Mouse (Mus musculus) brown adipose tissue, adult 24 weeks (tissue): ENCODE data around the gene Plekhg1. TPM values are rescaled to one million over a fixed set of nuclear protein-coding genes. Genes with fewer than 3 reads are reported as not detected.

Experiments used
- H3K27ac ChIP-seq: fragments of 200-500 bp; replicated peaks from 2 replicates; pipeline ENCODE4 v1.5.1; 2012; ENCODE audit warnings: low read depth, mild to moderate bottlenecking, low read length
- H3K4me1 ChIP-seq: fragments of 200-500 bp; 2 replicates; pipeline ENCODE4 v1.6.1; 2012; ENCODE audit warnings: low read length, mixed read lengths; ENCODE audit not compliant: control insufficient read depth, insufficient read depth, insufficient read length
- H3K4me3 ChIP-seq: fragments of 200-500 bp; 2 replicates; pipeline ENCODE4 v1.5.1; 2012; ENCODE audit warnings: low read depth, mild to moderate bottlenecking, low read length, moderate library complexity; ENCODE audit not compliant: insufficient read depth
- polyA plus RNA-seq: library from polyadenylated mRNA; stranded (reverse); fragments of >200 nt; gene quantifications from 2 replicates; pipeline ENCODE4 v1.2.4, GENCODE M21; 2012; ENCODE audit not compliant: missing spikeins, insufficient read depth, insufficient read length

The Plekhg1 gene
- polyA plus RNA-seq, 1 experiment, result 1.1 TPM

GRCm38 (mm10) chr10:3830618-3831017 lies 90.5 kb downstream of the Plekhg1 start:
- Histone ChIP-seq H3K27ac (0 out of 2 replicates have a peak overlapping the region, but pooled peaks have one; percentile 2), H3K4me1 (peaks cover 25% of the 10 kb centered on the region), H3K4me3 (no peak overlapping the region)

- Histone ChIP-seq H3K27ac (peak overlapping the region; percentile 97), H3K4me3 (peak overlapping the region; percentile 12; the same call in 1 of the 2 replicates), H3K4me1 (peaks cover 27% of the 10 kb centered on the region)
Measured at GRCm38 (mm10) chr10:3831597-3832351, 91.6 kb downstream of the Plekhg1 start.

GRCm38 (mm10) chr10:3834060-3834459 lies 93.9 kb downstream of the Plekhg1 start:
- H3K27ac ChIP-seq, result peak overlapping the region; percentile 83

GRCm38 (mm10) chr10:3834678-3835077 lies 94.5 kb downstream of the Plekhg1 start:
- Histone ChIP-seq H3K27ac (peak overlapping the region; percentile 88), H3K4me3 (peak overlapping the region; percentile 40), H3K4me1 (peaks cover 31% of the 10 kb centered on the region)

More at GRCm38 (mm10) chr10:3834060-3834459, 93.9 kb downstream of the Plekhg1 start:
- Histone ChIP-seq H3K4me1 (peaks cover 30% of the 10 kb centered on the region), H3K4me3 (no peak overlapping the region)

DNA sequence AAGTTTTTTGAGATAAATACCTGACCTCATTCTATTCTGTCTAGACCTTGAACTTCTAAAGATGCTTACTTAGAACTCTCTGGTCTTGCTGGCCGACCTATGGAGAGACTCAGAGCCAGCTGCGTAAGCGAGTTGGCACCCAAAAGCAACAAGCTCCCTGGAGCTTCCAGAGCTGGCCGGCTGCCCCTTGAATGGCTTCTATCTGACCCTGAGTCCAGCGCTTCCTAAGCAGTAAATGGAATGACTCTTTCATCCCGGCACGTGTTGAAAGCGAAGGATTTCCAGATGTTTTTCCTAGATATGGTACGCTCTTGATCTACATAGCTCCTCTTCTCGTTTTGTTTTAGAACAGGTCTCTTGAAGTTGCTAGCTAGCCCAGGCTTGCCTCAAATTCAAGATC lies 95.5 kb downstream of the Plekhg1 start:
- H3K27ac ChIP-seq, result peak overlapping the region; percentile 79
- H3K4me3 ChIP-seq, result peak overlapping the region; percentile 19; the same call in 1 of the 2 replicates
- H3K4me1 ChIP-seq, result peaks cover 32% of the 10 kb centered on the region; the same call in 1 of the 2 replicates

DNA sequence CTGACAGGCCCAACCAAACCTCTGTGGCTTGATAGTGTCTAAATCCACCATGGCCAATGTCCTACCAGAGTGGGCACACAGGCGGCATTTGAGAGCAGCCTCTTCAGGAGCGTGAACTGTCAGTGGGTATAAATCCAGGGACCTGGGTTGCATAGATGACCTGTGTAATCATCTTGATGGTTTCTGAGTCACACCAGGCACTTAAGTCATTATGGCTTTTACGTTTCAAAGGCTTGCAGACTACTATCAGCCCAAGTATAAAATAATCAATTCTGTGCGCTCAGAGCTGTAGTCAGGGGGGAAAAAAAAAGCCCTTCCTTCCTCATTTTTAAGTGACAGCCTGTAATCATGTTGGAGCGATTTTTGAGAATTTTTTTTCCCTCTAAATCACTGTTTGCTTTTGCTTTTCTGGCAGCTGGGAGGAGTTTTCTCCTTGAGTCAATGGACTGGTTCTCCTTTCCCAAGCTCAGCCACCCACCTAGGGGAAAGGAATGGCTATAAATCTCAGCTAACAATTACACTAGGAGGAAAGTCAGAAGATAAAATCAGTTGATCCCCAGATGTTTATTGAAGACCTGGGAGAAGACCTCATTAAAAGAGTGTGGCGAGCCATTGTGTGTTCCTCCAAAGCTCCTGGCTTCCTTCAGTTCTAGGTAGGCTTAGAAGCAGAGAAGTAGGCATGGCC lies 99.7 kb downstream of the Plekhg1 start:
- no peak overlapping the region for H3K4me3 ChIP-seq
- H3K4me1 ChIP-seq, result peaks cover 12% of the 10 kb centered on the region; the same call in 1 of the 2 replicates
- no peak overlapping the region; the same call in 1 of the 2 replicates for H3K27ac ChIP-seq

GRCm38 (mm10) chr10:3844430-3844829 lies 104.3 kb downstream of the Plekhg1 start:
- H3K4me1 ChIP-seq, result peaks cover 7% of the 10 kb centered on the region; the same call in 1 of the 2 replicates
- no peak overlapping the region for H3K27ac ChIP-seq
- no peak overlapping the region for H3K4me3 ChIP-seq

DNA sequence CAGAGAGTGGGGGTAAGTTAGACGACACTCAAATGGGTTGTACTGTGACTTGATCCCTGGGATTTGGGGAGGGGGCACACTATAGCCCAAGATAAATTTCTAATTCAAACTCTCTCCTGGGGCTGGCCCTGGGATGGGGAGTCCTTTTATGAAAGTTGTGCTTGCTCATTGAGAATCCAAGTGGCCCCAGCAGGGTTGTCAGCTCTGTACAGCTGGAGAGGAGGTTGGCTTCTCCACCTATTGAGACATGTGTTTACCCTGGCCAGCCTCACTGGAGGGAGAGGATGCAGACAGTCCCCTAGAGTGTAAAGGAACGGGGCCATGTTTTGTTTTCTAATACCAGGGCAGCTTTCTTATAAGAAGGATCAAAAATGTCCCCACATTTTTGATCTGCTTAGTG lies 106.9 kb downstream of the Plekhg1 start:
- H3K27ac ChIP-seq, result no peak overlapping the region
- no peaks in the 10 kb centered on the region; the same call in 1 of the 2 replicates for H3K4me1 ChIP-seq
- H3K4me3 ChIP-seq, result no peak overlapping the region

DNA sequence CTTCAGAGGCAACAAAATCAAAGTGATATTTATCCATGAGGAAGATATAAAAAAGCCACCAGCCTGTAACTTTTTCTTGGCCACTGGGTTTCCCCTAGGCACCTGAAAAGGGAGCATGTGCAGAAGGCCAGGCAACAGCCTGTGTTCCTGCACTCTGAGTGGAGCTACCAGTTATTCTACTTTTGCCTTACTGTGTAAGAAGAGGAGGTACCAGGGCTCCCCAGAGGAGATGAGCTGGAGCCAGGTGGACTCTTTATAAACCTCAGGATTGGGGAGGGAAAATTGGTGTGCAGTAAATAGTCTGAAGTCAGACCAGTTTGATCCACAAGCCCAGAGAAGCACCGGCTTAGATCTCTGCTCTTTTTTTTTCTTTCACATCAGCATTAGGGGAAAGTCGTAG lies 111.3 kb downstream of the Plekhg1 start:
- no peaks in the 10 kb centered on the region for H3K4me1 ChIP-seq
- no peak overlapping the region for H3K27ac ChIP-seq

DNA sequence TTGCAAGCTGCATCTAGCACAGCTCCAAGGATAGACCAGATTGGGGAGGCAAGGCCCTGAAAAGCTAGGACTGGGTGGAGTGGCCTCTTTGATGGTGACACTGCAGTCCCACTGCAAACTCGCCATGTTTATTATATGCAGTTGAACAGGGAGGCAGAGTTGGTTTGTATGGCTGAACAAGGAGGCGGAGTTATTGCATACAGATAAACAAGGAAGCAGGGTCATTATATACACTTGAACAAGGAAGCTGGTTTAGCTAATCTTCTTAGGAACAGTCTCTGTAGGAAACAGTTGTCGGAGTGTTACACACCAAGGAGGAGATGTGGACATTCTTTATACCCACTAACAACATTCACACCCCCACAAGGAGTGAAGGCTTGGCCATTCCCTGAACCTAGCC lies 112.6 kb downstream of the Plekhg1 start:
- no peak overlapping the region for H3K4me3 ChIP-seq
- H3K4me1 ChIP-seq, result no peaks in the 10 kb centered on the region
- no peak overlapping the region for H3K27ac ChIP-seq

More for the DNA sequence above, 111.3 kb downstream of the Plekhg1 start:
- no peak overlapping the region for H3K4me3 ChIP-seq

- no peak overlapping the region for H3K27ac ChIP-seq
Measured at GRCm38 (mm10) chr10:3857912-3858311, 117.7 kb downstream of the Plekhg1 start.

GRCm38 (mm10) chr10:3858437-3858836 lies 118.3 kb downstream of the Plekhg1 start:
- H3K4me1 ChIP-seq, result no peaks in the 10 kb centered on the region

More at GRCm38 (mm10) chr10:3857912-3858311, 117.7 kb downstream of the Plekhg1 start:
- Histone ChIP-seq H3K4me1 (no peaks in the 10 kb centered on the region), H3K4me3 (no peak overlapping the region)

DNA sequence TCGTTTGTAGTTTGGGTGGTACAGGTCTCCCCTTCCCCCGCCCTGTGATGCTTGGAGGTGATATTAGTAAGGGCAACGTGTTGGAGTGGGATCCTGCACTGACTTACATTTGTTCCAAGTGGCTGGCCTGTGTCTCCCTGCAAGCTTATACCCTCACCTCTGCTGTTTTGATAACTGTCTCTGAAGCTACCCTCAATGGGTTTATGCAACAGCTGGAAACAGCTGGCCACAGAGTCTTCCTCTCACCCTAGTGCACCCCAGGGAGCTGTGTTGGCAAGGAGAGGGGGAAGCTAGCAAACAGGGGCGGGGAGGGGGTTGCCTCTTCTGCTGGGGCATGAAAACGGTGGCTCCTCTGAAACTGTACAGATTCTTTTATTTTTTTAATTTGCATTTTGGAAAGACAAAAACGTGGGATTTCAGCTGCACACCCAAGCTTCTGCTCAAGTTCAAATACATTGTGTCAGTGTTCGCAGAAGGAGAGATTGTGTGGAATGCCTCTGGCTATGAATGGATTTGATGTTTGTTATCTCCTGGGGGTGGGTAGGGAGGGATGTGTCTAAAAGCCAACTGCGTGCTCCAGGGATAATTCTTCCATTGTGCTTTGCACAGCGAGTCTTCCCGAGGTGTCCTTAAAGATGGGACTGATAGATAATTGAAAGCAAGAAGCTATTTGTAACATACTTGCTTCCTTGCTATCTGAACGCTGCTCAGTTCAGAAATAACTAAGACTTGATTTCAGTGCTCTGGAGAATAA lies 119.0 kb downstream of the Plekhg1 start:
- Histone ChIP-seq H3K4me1 (peaks cover 4% of the 10 kb centered on the region; the same call in 1 of the 2 replicates), H3K4me3 (no peak overlapping the region), H3K27ac (no peak overlapping the region)

More at GRCm38 (mm10) chr10:3858437-3858836, 118.3 kb downstream of the Plekhg1 start:
- H3K4me3 ChIP-seq, result no peak overlapping the region
- no peak overlapping the region for H3K27ac ChIP-seq

- Histone ChIP-seq H3K27ac (no peak overlapping the region), H3K4me1 (peaks cover 4% of the 10 kb centered on the region; the same call in 1 of the 2 replicates), H3K4me3 (no peak overlapping the region)
Measured at GRCm38 (mm10) chr10:3863411-3864195, 123.4 kb downstream of the Plekhg1 start.
